Mouse (Mus musculus): Measurements from ENCODE around the gene Ndst2.

The Ndst2 gene

DNA sequence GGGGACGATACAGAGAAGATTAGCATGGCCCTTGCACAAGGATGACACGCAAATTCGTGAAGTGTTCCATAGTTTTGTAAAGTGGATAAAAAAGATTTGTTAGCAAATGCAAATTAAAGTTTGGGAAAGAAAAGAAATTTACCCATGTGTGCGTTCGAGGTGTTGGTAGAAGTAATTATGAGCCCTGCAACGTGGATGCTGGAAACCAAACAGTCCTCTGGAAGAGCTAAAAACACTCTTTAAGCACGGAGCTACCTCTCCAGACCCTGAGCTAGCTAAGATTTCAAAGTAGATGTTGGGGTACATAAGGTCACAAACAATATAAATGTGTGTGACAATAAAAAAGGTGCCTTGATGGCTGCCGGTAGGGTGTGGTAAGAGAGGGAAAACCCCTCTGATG lies 32.8 kb downstream of the Ndst2 start:
- peak; percentile 49 for DNase-seq (ENCODE audit: low read depth, low spot score)

DNA sequence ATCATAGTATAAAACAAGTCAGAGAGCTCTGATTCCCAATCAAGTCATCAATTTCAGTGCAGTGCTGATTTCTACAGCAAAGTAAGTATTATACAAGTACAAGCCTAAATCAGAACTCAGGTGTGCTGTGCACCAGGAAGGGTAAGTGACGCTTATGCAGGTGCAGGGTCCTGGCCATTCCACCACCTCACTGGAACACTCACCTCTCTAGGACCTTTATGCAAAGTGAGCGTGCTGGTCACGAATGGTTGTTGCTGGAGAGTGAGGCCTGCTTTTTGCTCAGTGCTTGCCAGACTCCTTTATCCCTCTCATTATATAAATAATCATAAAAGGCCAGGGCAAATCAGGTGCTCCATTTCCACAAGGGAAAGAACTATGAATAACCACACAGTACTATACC lies 34.0 kb downstream of the Ndst2 start:
- DNase-seq (ENCODE audit: low read depth, low spot score): peak; percentile 27

DNA sequence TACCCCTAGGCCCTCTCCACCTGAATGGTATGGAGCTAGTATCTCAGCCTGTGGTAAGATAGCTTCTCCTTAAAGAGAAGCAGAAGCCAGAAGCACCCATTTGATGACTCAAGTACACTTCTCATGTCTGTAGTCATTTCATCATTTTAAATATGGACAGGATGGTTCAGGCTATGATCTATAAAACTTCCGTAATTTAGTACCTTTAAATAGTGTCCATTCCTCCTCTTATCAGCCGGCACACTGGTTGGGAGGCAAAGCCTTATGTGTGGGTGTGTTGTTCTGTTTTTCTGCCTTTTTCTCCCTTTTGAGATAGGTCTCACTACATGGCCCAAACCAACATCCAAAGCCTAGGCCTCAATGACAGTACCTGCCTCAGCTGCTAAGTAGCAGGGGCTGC lies 35.8 kb downstream of the Ndst2 start:
- DNase-seq (ENCODE audit: low read depth, low spot score): peak; percentile 11

DNA sequence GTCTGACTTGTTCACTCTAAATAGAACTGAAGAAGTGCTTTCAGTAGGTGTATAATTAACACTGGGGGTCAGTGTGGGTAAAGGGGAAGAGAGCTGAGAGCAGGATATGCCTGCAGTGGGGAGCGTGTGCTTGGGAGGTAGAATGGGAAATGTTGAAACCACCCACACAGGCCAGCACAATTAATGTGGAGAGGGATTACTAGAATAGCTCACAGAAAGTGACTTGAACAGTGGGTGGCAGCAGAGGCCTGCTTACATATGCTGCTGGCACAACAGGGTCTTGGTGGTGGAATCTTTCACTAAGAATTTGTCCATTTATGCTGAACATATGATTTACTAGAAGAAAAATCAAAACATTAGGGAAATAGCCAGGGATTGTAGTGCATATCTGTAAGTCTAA lies 37.4 kb downstream of the Ndst2 start:
- peak; percentile 72 for DNase-seq (ENCODE audit: low read depth, low spot score)

DNA sequence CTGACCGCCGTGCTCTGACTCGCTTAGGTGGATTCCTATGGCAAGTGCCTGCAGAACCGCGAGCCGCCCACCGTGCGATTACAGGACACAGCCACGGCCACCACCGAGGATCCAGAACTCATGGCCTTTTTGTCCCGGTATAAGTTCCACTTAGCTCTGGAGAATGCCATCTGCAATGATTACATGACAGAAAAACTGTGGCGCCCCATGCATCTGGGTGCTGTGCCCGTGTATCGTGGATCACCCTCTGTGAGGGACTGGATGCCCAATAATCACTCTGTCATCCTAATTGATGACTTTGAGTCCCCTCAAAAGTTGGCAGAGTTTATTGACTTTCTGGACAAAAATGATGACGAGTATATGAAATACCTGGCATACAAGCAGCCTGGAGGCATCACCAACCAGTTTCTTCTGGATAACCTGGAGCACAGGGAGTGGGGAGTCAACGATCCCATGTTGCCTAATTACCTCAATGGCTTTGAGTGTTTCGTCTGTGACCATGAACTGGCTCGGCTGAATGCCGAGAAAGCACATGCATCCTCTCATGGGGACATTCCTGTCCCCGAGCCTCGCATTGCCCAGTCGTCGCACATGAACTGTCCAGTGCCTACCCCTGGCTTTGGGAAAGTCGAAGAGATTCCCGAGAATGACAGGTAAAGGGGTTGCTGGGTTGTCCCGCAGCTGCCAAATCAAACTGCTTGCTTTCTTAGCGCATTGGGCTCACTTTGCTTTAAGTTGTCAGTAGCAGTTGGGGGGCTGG lies 38.4 kb downstream of the Ndst2 start:
- peak; percentile 21 for DNase-seq (ENCODE audit: low read depth, low spot score)

DNA sequence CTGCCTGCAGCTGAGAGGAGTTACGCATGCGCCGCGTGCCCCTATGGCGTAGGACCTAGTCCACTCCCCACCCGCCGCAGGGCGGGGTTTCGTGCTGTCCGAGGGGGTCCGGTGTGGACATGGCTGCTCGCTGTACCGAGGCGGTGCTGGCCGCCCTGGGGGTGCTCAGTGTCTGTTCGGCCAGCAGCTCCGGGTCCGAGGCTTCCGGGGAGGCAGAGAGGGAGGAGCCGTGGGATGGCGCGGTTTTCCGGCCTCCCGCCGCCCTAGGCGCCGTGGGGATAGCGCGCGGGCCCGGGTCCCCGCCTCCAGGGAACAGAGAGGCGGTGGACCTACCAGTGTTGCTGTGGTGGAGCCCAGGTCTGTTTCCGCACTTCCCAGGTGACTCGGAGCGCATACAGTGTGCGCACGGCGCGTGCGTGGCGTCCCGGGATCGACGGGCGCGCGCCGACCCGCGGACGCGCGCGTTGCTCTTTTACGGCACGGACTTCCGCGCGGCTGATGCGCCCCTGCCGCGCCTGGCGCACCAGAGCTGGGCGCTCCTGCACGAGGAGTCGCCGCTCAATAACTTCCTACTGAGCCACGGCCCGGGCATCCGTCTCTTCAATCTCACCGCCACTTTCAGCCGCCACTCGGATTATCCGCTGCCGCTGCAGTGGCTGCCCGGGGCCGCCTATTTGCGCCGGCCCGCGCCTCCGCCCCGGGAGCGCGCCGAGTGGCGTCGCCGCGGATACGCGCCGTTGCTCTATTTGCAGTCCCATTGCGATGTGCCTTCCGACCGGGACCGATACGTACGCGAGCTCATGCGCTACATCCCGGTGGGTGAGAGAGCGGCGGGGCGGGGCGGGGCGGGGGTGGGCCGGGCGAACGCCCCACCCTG lies 39.2 kb downstream of the Ndst2 start, which contains the start of gene Fut11:
TSS of gene Fut11 (plus strand) at position 85 of the 877 bp plus-strand sequence.
- peak; percentile 92 for DNase-seq (ENCODE audit: low read depth, low spot score)

DNA sequence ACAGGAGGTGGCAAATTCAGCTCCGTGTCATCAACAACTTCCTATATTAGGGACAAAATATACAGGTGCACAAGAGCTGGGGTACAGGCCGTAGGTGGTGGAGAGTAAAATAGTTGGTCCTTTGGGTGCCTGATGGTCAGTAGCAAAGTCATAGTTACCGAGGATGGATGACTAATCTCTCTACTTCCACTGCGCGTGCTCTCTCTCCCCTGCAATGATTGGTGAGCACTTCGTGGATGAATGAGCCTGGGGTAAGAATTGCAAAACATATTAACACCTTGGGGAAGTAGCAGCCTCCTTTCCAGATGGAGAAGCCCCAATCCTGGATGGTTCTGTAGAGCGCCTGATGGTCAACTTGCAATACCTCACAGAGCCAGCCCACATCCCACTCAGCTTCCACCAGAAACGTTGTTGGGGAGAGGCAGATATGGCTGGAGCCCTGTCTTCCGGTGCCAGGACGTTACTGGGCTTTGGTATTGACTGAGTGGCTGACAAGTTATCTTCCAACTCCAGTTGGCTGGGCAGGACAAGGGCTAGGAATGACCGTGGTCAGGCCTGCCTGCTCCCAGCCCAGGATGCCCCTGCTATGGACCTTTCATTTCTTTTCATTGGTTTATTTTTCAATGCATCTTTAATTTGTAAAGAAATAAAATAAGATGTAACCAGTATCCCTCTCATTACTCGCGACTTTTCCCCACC lies 40.0 kb downstream of the Ndst2 start:
- no peak for DNase-seq (ENCODE audit: low read depth, low spot score)

DNA sequence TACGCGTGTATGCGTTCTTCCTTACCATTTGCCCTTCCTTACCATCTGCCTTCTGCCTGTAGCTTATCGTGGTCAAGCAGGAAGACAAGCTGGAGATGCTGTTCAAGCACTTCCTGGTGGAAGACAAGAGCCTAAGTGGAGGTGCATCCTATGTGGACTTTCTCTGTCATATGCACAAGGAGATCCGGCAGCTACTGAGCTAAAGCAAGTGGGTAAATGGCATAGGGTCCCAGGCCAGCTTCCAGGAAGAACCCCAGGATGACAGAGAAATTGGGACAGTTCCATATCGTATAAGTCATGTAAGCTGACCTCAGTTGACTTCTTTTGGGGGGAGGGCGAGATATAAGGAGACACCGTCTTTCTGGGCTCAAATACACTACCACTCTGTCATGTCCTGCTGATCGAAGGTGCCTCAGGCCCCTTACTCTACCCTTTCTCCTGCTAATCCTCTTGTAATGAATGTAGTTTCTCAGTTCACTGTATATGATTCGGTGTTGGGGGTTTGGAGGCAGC lies 40.7 kb downstream of the Ndst2 start:
- DNase-seq (ENCODE audit: low read depth, low spot score): no peak

DNA sequence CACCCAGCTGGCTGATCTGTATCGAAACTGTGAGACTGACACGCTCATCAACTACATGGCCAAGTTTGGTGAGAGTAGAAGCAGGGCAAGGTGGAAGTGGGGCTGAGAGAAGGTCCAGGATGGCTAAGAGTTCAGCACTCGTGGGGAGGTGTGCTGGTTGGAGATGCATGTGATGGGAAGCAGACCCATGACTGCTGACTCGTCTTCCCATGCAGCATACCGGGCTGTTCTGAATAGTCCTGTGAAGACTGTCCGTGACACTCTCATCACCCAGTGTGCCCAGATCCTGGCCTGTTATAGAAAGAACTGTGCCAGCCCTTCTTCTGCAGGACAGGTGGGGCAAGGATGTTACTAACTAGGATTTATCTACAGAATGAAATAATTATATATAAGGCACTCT lies 42.6 kb downstream of the Ndst2 start:
- no peak for DNase-seq (ENCODE audit: low read depth, low spot score)

DNA sequence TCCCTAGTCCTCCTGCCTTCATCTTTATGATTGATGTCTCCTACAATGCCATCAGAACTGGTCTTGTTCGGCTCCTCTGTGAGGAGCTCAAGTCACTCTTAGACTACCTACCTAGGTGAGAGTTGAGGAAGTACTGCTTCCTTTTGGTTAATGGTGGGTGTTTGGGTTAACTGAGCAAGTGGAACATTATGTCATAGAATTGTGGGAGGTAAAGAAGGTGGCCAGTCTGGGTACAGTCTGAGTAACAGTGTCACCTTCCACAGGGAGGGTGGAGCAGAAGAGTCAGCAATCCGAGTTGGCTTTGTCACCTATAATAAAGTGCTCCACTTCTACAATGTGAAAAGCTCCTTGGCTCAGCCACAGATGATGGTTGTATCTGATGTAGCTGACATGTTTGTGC lies 45.4 kb downstream of the Ndst2 start:
- DNase-seq (ENCODE audit: low read depth, low spot score): no peak

DNA sequence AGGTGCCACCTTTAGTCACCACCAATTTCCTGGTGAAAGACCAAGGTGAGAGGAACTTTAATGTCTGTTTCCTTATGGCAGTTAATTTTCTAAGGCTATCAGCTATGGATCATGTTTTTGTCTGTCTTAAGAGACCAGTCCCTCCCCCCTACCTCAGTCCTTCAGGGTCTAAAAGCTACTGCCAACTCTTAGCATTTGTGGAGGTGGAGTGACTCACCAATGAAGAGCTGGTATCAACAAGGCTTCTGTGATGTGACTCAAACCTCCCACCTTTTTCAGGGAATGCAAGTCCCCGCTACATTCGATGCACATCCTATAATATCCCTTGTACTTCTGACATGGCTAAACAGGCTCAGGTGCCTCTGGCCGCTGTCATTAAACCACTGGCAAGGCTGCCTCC lies 47.8 kb downstream of the Ndst2 start:
- no peak for DNase-seq (ENCODE audit: low read depth, low spot score)

DNA sequence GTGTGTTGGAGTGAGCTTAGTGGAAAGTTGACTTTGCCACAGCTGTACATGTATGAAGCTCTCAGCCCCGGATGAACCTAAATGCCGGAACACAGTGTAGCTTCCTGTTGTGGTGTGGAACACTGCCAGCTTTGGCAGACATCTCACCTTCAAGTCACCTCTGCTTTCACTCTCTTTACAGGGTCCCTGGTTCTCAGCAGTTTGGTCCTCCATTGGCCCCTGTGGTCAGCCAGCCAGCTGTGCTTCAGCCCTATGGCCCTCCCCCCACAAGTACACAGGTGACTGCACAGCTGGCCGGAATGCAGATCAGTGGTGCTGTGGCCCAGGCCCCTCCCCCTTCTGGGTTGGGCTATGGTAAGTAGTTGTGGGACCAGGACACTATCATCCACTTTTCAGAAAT lies 51.9 kb downstream of the Ndst2 start:
- no peak for DNase-seq (ENCODE audit: low read depth, low spot score)

DNA sequence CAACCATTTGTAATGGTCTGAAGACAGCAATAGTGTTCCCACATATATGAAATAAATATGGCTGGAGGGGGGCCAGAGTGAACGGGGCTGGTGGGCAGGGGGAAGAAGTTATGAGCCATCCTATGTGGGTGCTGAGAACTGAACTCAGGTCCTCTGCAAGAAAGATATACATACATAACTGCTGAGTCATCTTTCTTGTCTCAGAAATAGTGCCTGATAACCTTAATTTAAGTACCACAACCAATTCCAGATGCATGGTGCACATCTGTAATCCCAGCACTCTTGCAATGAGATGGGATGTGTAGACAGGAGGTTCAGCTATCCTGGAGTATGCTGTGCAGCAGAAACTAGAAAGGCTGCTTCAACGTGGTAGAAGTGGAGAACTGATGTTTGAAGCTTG lies 52.6 kb downstream of the Ndst2 start:
- DNase-seq (ENCODE audit: low read depth, low spot score): no peak

DNA sequence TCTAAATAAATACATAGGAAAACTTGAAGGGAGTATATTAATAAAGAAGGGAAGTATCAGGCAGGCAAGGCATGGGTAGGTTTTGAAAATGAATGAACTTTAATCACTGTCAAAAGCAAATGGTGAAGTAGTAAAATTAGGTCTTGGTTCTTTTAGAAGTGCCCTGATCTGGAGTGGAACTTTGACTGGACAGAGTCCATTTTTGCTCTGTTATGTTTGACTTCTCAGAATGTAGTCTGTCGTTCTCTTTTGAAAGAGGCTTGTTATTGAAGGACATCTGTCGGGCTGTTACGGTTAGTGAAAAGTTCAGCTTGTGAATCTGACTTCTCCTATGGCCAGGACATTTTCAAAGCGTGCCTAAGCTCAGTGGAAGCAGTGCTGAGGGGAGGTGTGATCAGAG lies 56.5 kb downstream of the Ndst2 start:
- no peak for DNase-seq (ENCODE audit: low read depth, low spot score)

DNA sequence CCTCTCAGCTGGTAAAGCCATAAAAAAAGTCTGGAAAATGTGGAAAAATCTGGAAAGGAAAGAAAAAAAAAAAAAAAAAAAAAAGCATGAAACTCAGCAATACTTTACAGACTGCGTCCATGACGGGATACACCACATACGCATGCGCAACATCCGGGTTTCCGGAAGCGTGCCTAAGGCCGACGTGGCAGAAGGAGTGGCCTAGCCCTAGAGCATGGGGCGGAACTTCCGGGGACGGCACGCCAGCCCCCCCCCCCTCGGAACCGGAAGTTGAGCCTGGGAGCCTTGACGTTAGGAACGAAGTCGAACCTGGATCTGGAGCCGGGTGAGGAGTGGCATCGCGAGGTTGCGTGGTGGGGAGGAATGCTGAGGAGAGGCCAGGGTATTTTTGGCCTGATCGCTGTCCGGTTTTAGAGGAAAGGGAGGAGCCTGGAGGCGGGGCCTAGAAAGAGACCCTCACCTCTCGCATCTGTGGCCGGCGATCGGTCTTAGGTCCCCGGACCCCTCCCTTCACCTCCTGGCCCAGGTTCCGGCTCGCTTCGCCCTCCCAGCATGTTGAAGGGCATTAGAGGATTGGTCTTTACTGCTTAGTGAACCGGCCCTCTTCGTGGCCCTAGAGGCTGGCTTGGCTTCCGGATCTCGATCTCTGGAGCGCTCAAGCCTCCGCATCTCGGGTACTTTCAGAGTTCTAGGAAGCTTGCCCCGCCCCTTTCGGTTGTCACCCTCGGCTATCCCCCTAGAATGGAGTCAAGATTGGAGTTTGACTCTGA lies 60.1 kb downstream of the Ndst2 start, which contains the start of gene Sec24c:
TSS of gene Sec24c (plus strand) at position 245 of the 770 bp plus-strand sequence.
- DNase-seq (ENCODE audit: low read depth, low spot score): peak; percentile 99

DNA sequence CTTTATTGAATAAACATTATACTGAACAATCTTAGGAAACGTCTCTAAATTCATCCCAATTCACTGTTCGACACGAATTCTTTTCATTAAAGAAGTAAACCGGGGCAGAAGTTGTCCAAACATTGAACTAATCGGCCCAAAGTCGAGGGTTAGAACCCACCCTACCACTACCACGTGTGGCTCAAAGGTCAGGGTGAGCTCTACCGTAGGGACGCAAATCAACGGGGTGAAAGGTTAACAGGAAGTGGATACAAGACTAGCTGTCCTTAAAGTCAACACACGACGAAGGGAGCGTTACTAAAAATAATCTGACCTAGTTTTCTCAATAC lies 60.7 kb downstream of the Ndst2 start:
- DNase-seq (ENCODE audit: low read depth, low spot score): no peak

Measured in A20 (cell line).